ENCODE assay signal across 10 mouse cellular contexts in genomic region chr8:61288006-61288566, GRCm38 (mm10).
DNase-seq lines count a peak whose midpoint lies in the region; ATAC-seq and TF ChIP-seq lines count a peak whose summit lies in the region.
"Had no signal": no experiment of that assay in that cellular context is flagged by ENCODE, and none has a peak within 500 bp of the region (broad histone marks: within the 10 kb centered on the region; RNA-seq: fewer than 3 reads in every experiment).

No protein-coding gene starts in this region.

- no peaks in the 10 kb centered on the region for H3K27me3 ChIP-seq in hindbrain, embryonic 16.5 days (replicated peaks; ENCODE audit: control insufficient read depth, insufficient read depth, low read length)
- H3K27me3 ChIP-seq in thymus, adult 2 months (ENCODE audit: control insufficient read depth, insufficient read depth, low read length), result no peaks in the 10 kb centered on the region

- no peak overlapping the region for H3K27ac ChIP-seq in left cerebral cortex, adult 2 months
- H3K27ac ChIP-seq in hindbrain, embryonic 16.5 days (ENCODE audit: low read depth, low read length), result peak overlapping the region; percentile 45
- H3K27ac ChIP-seq in thymus, adult 2 months (ENCODE audit: control insufficient read depth, insufficient read depth, low read length), result no peak overlapping the region

- no peak overlapping the region for H3K4me2 ChIP-seq in hindbrain, embryonic 16.5 days (ENCODE audit: low read length)

- peak; percentile 75 for ATAC-seq in hindbrain, embryonic 16.5 days

- H3K9me3 ChIP-seq in hindbrain, embryonic 16.5 days (ENCODE audit: control insufficient read depth, low read length), result no peaks in the 10 kb centered on the region
- H3K9me3 ChIP-seq: G1E had no signal

- no peak for TF ChIP-seq POLR2A in thymus, adult 2 months (IDR thresholded peaks at IDR 0.05; ENCODE audit: control insufficient read depth, extremely low read depth, insufficient read depth, low read length, poor library complexity)

- no peaks in the 10 kb centered on the region for H3K36me3 ChIP-seq in hindbrain, embryonic 16.5 days (ENCODE audit: control insufficient read depth, insufficient read depth, low read length)
- no peaks in the 10 kb centered on the region for H3K36me3 ChIP-seq in thymus, adult 2 months (ENCODE audit: control insufficient read depth, insufficient read depth, low read length)
- H3K36me3 ChIP-seq: G1E had no signal

- peaks cover 9% of the 10 kb centered on the region for H3K4me1 ChIP-seq in hindbrain, embryonic 16.5 days (ENCODE audit: control insufficient read depth, insufficient read depth, low read depth, low read length)
- H3K4me1 ChIP-seq in thymus, adult 2 months (replicated peaks; ENCODE audit: control insufficient read depth, insufficient read depth, low read length), result peaks cover 11% of the 10 kb centered on the region

- H3K4me3 ChIP-seq in left cerebral cortex, adult 2 months, result no peak overlapping the region
- H3K4me3 ChIP-seq in hindbrain, embryonic 16.5 days (ENCODE audit: low read length), result no peak overlapping the region
- no peak overlapping the region for H3K4me3 ChIP-seq in thymus, adult 2 months (ENCODE audit: control insufficient read depth, insufficient read depth, low read length)

- no peak overlapping the region for H3K9ac ChIP-seq in hindbrain, embryonic 16.5 days (ENCODE audit: low read depth, low read length)

- peak; percentile 13 to 32 for DNase-seq in cerebellum, postnatal 10 days
- DNase-seq in cerebellum, postnatal 36 days, result no peak
- DNase-seq in left cerebral cortex, postnatal 10 days (ENCODE audit: extremely low spot score in 1 of 2, low spot score in 2 of 2), result peak; percentile 42 to 67
- no peak for DNase-seq in left cerebral cortex, adult 2 months (ENCODE audit: extremely low spot score in 1 of 2, low spot score in 2 of 2)
- DNase-seq in Muller cell, postnatal 12 days (ENCODE audit: inconsistent ontology term), result peak; percentile 29
- no peak for DNase-seq in thymus, adult 2 months
- DNase-seq in T-cell, adult 2 months (ENCODE audit: low spot score), result no peak
- DNase-seq: adrenal gland, adult 8-10 months had no signal

- intact Hi-C loops in left cerebral cortex, postnatal 10 days (cut with DNase I), result no loop called here
- intact Hi-C loops in left cerebral cortex, adult 2 months (cut with DNase I), result no loop called here

- no peak for TF ChIP-seq CTCF in left cerebral cortex, adult 2 months (IDR thresholded peaks at IDR 0.05)
- no peak for TF ChIP-seq CTCF in thymus, adult 2 months (IDR thresholded peaks at IDR 0.05; ENCODE audit: borderline replicate concordance, control insufficient read depth, extremely low read depth, insufficient read depth, low read length, poor library complexity)

- 51% methylated on average over 11 of the region's 11 CpGs for WGBS in hindbrain, embryonic 16.5 days
- WGBS in thymus, adult 2 months, result 92% methylated on average over 11 of the region's 11 CpGs

Comparison
In these comparisons a context has a peak if more than half of its experiments do, and no peak if none do; other contexts are left out.
1. DNase-seq: peak in cerebellum, postnatal 10 days (2 of 2), left cerebral cortex, postnatal 10 days (2 of 2) and Muller cell, postnatal 12 days (single experiment); none in cerebellum, postnatal 36 days (0 of 2), left cerebral cortex, adult 2 months (0 of 2), thymus, adult 2 months (single experiment) and T-cell, adult 2 months (single experiment).